Mouse (Mus musculus) hindbrain, postnatal 0 days (tissue): Measurements from ENCODE around the gene Fanca. TPM values are rescaled to one million over a fixed set of nuclear protein-coding genes. Genes with fewer than 3 reads are reported as not detected.
A peak's percentile ranks its signal among the peaks of the same experiment; 100 is the strongest.

Experiments used
- ATAC-seq: fragments of 200-750 bp; cut with Nextera tagmentation; 2 replicates; pipeline ENCODE4 v1.8.0; 2017; ENCODE audit warnings: mild to moderate bottlenecking, moderate TSS enrichment, moderate library complexity
- DNase-seq: peaks from one replicate; pipeline ENCODE4 v3.0.0-alpha.2; 2015; ENCODE audit warnings: low spot score
- H3K27ac ChIP-seq: fragments of 300-500 bp; sonication (generic); 2 replicates; pipeline ENCODE4 v1.5.1; 2014; ENCODE audit warnings: mild to moderate bottlenecking
- H3K27me3 ChIP-seq: fragments of 300-500 bp; sonication (generic); 2 replicates; pipeline ENCODE4 v1.6.1; 2014; ENCODE audit warnings: low read length, mixed read lengths; ENCODE audit not compliant: insufficient read depth
- H3K36me3 ChIP-seq: fragments of 300-500 bp; sonication (generic); 2 replicates; pipeline ENCODE4 v1.6.1; 2014; ENCODE audit warnings: low read length, mixed read lengths; ENCODE audit not compliant: insufficient read depth
- H3K4me1 ChIP-seq: fragments of 300-500 bp; sonication (generic); 2 replicates; pipeline ENCODE4 v1.6.1; 2014; ENCODE audit warnings: antibody characterized with exemption, low read length, mixed read lengths; ENCODE audit not compliant: insufficient read depth
- H3K4me2 ChIP-seq: fragments of 300-500 bp; sonication (generic); 2 replicates; pipeline ENCODE4 v1.6.1; 2014; ENCODE audit warnings: low read depth, mild to moderate bottlenecking, low read length, moderate library complexity, mixed read lengths
- H3K4me3 ChIP-seq: fragments of 300-500 bp; sonication (generic); 2 replicates; pipeline ENCODE4 v1.5.1; 2014; ENCODE audit warnings: low read length
- H3K9ac ChIP-seq: fragments of 300-500 bp; sonication (generic); replicated peaks from 2 replicates; pipeline ENCODE4 v1.6.1; 2014; ENCODE audit warnings: mild to moderate bottlenecking, low read length, moderate library complexity, mixed read lengths
- H3K9me3 ChIP-seq: fragments of 300-500 bp; sonication (generic); 2 replicates; pipeline ENCODE4 v1.6.1; 2016; ENCODE audit warnings: low read length, mixed read lengths
- CTCF ChIP-seq: IDR thresholded peaks from 2 replicates; pipeline ENCODE4 v1.5.1; 2016; ENCODE audit warnings: antibody characterized with exemption, control low read depth, low read depth
- WGBS: fragments of 180-500 bp; shearing (Covaris S2); extraction: QIAGEN DNeasy Blood & Tissue Kit; methylation state at CpG from one replicate; pipeline ENCODE4 v1.1.7; 2014; 5-methylcytosine and 5-hydroxymethylcytosine counted together
- polyA plus RNA-seq: library from polyadenylated mRNA; unstranded; fragments of >200 nt; fragmentation: Nextera tagmentation; extraction: Ambion mirVana; gene quantifications from 2 replicates; pipeline ENCODE4 v1.2.1, GENCODE M21; 2015
- total RNA-seq: library from RNA; depleted of rRNA; stranded (reverse); fragments of >200 nt; gene quantifications from 2 replicates; pipeline ENCODE4 v1.2.3, GENCODE M21; 2014

Gene Fanca
- total and polyA plus RNA-seq, 2 experiments from 2014 or later, result 5.8 to 13.5 TPM

DNA sequence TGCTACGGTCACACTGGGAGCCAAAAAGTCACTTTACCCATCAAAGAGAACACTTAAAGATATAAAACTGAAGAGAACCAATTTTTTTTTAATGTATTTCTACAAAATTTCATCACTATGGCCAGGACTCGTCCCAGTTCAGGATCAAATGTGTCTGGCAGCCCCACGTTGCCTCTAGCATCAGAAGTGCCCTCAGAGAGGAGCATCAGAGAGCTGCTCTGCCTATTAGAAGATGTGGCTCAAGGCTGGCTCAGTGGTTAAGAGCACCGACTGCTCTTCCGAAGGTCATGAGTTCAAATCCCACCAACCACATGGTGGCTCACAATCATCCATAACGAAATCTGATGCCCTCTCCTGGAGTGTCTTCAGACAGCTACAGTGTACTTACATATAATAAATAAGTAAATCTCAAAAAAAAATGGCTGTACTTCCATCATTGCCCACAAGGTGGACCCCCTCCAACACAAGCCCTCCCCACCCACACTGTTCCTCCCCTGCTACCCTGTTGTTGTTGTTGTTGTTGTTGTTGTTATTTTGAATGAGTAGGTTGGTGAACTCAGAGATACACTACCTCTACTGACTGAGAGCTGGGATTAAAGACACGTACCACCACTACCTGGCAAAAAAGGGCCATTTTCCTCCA lies 1.3 kb upstream of the Fanca start:
- H3K4me1 ChIP-seq, result no peaks in the 10 kb centered on the region
- ATAC-seq, result peak; percentile 41; the same call in 1 of the 2 replicates
- no peaks in the 10 kb centered on the region for H3K36me3 ChIP-seq
- WGBS, result 29% methylated on average over 7 of the region's 7 CpGs
- DNase-seq, result peak; percentile 80
- no peaks in the 10 kb centered on the region for H3K27me3 ChIP-seq
- no peak overlapping the region for H3K4me2 ChIP-seq
- no peak overlapping the region for H3K9ac ChIP-seq
- no peaks in the 10 kb centered on the region for H3K9me3 ChIP-seq
- H3K27ac ChIP-seq, result no peak overlapping the region
- peak; percentile 84 for TF ChIP-seq CTCF
- H3K4me3 ChIP-seq, result no peak overlapping the region

DNA sequence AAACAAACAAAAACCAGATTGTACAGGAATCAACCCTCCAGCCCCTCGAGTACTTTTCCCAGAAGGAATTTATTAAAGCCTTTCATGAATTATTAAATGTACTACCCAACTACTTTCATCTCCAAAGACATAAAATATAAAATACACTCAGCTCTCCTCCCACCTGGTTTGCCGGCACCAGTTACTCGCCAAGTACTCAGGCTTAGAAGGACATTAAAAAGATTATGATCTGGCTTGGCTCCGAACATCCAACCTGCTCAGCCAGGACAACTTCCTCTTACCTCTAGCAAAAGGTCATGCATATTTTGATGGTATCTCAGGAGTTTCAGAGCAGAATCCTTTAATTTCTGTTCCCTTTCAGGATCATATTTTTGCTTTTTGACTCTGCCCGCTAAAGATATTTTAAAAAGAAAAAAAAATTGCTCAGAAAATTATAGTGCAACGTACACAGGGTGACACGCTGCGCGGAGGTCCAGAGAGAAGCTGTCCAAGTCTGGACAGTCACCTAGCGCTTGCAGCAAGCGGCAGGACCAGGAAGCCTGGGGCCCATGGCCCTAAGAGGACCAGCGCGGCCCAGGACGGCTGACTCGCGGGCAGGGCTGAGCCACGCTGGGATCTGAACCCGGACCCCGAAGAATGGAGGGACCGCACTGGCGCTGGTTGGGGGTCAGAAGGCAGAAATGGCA lies 452 bp downstream of the Fanca start:
- Histone ChIP-seq H3K9me3 (no peaks in the 10 kb centered on the region), H3K4me3 (peak overlapping the region; percentile 53), H3K27ac (no peak overlapping the region), H3K36me3 (no peaks in the 10 kb centered on the region), H3K4me2 (peak overlapping the region; percentile 97), H3K27me3 (no peaks in the 10 kb centered on the region), H3K4me1 (no peaks in the 10 kb centered on the region), H3K9ac (peak overlapping the region; percentile 50)
- peak; percentile 72 for ATAC-seq
- no peak for DNase-seq
- WGBS, result 7% methylated on average over 21 of the region's 21 CpGs
- no peak for TF ChIP-seq CTCF

DNA sequence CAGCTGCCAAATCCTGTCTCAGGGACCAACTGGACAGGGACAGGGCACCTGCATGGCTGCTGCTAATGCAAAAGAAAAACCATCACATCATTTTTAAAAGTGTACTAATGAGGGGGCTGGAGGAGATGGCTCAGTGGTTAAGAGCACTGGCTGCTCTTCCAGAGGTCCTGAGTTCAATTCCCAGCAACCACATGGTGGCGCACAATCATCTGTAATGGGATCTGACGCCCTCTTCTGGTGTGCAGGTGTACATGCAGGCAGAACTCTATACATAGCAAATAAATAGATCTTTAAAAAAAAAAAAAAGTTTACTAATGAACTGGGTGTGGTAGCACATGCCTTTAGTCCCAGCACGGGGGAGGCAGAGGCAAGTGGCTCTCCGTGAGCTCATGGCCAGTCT lies 9.6 kb downstream of the Fanca start:
- H3K27me3 ChIP-seq, result no peaks in the 10 kb centered on the region
- H3K9me3 ChIP-seq, result no peaks in the 10 kb centered on the region
- WGBS, result 70% methylated on average over 4 of the region's 4 CpGs
- no peaks in the 10 kb centered on the region for H3K36me3 ChIP-seq
- H3K9ac ChIP-seq, result no peak overlapping the region
- TF ChIP-seq CTCF, result 0 out of 2 replicates have a peak, but pooled peaks have one; percentile 24
- H3K4me2 ChIP-seq, result no peak overlapping the region
- no peak overlapping the region for H3K4me3 ChIP-seq
- DNase-seq (no peak), ATAC-seq (no peak)
- no peak overlapping the region for H3K27ac ChIP-seq
- no peaks in the 10 kb centered on the region for H3K4me1 ChIP-seq

DNA sequence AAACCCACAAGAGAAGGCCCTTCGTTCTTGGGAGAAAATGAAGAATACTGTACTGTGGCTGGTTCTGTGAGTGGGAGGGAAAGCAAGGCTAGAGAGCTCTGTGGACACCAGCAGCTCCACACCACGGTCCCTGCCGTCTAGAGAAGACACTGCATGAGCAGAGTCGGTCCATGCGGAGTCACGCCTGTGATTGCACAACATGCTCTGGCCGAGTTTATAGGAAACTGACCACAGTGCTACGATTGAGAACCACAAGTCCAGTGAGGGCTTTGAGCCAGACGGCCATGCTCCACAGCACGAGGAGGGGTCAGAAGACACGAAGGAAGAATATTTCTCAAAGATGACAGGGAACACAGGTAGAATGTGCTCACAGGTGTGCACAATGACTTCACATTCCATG lies 20.1 kb downstream of the Fanca start:
- WGBS, result 88% methylated on average over 11 of the region's 11 CpGs
- no peak for ATAC-seq
- Histone ChIP-seq H3K27me3 (no peaks in the 10 kb centered on the region), H3K27ac (no peak overlapping the region), H3K9me3 (no peaks in the 10 kb centered on the region), H3K9ac (no peak overlapping the region), H3K4me2 (no peak overlapping the region), H3K4me3 (no peak overlapping the region), H3K4me1 (no peaks in the 10 kb centered on the region), H3K36me3 (no peaks in the 10 kb centered on the region)
- no peak for TF ChIP-seq CTCF
- DNase-seq, result no peak

- H3K4me3 ChIP-seq, result no peak overlapping the region
- TF ChIP-seq CTCF, result no peak
- H3K4me1 ChIP-seq, result no peaks in the 10 kb centered on the region
- no peaks in the 10 kb centered on the region for H3K9me3 ChIP-seq
- DNase-seq, result no peak
- H3K27ac ChIP-seq, result no peak overlapping the region
- H3K36me3 ChIP-seq, result no peaks in the 10 kb centered on the region
- ATAC-seq, result no peak
- no peak overlapping the region for H3K4me2 ChIP-seq
- H3K9ac ChIP-seq, result no peak overlapping the region
- H3K27me3 ChIP-seq, result no peaks in the 10 kb centered on the region
- WGBS, result 88% methylated on average over 2 of the region's 2 CpGs
These were observed 25.6 kb downstream of the Fanca start for GRCm38 (mm10) chr8:123292785-123293184.

GRCm38 (mm10) chr8:123292281-123292680 lies 26.1 kb downstream of the Fanca start:
- no peaks in the 10 kb centered on the region for H3K4me1 ChIP-seq
- no peaks in the 10 kb centered on the region for H3K27me3 ChIP-seq
- no peaks in the 10 kb centered on the region for H3K36me3 ChIP-seq
- H3K9ac ChIP-seq, result no peak overlapping the region
- WGBS, result 87% methylated on average over 3 of the region's 3 CpGs
- H3K4me3 ChIP-seq, result no peak overlapping the region
- H3K4me2 ChIP-seq, result no peak overlapping the region
- no peak for TF ChIP-seq CTCF
- no peaks in the 10 kb centered on the region for H3K9me3 ChIP-seq
- ATAC-seq (no peak), DNase-seq (no peak)
- H3K27ac ChIP-seq, result no peak overlapping the region

- H3K4me1 ChIP-seq, result no peaks in the 10 kb centered on the region
- 87% methylated on average over 8 of the region's 8 CpGs for WGBS
- ATAC-seq (no peak), DNase-seq (no peak)
- no peaks in the 10 kb centered on the region for H3K36me3 ChIP-seq
- H3K9ac ChIP-seq, result no peak overlapping the region
- H3K9me3 ChIP-seq, result no peaks in the 10 kb centered on the region
- H3K4me2 ChIP-seq, result no peak overlapping the region
- no peak for TF ChIP-seq CTCF
- H3K27ac ChIP-seq, result no peak overlapping the region
- no peaks in the 10 kb centered on the region for H3K27me3 ChIP-seq
- no peak overlapping the region for H3K4me3 ChIP-seq
These were observed 26.7 kb downstream of the Fanca start for GRCm38 (mm10) chr8:123291716-123292115.
